Mouse (Mus musculus): Measurements from ENCODE around the gene Cfap58.

Gene Cfap58

GRCm38 (mm10) chr19:47978109-47978701 lies 40.7 kb downstream of the Cfap58 start:
- DNase-seq (ENCODE audit: low spot score in 2 of 2), result no peak

- no peak for DNase-seq (ENCODE audit: low spot score in 2 of 2)
Measured at GRCm38 (mm10) chr19:47979446-47979845, 42.0 kb downstream of the Cfap58 start.

- no peak for DNase-seq (ENCODE audit: low spot score in 2 of 2)
Measured at GRCm38 (mm10) chr19:47980241-47980640, 42.8 kb downstream of the Cfap58 start.

GRCm38 (mm10) chr19:47985606-47986213 lies 48.2 kb downstream of the Cfap58 start:
- no peak for DNase-seq (ENCODE audit: low spot score in 2 of 2)

GRCm38 (mm10) chr19:47987986-47988385 lies 50.5 kb downstream of the Cfap58 start:
- no peak for DNase-seq (ENCODE audit: low spot score in 2 of 2)

- peak; percentile 60 to 66 for DNase-seq (ENCODE audit: low spot score in 2 of 2)
Measured at GRCm38 (mm10) chr19:47988456-47988855, 51.0 kb downstream of the Cfap58 start.

GRCm38 (mm10) chr19:47988880-47989574 lies 51.6 kb downstream of the Cfap58 start:
- DNase-seq (ENCODE audit: low spot score in 2 of 2), result no peak

GRCm38 (mm10) chr19:47989575-47989891 lies 52.1 kb downstream of the Cfap58 start:
- no peak for DNase-seq (ENCODE audit: low spot score in 2 of 2)

GRCm38 (mm10) chr19:48001240-48001639 lies 63.8 kb downstream of the Cfap58 start:
- DNase-seq (ENCODE audit: low spot score in 2 of 2), result no peak

- no peak for DNase-seq (ENCODE audit: low spot score in 2 of 2)
Measured at GRCm38 (mm10) chr19:48001774-48002173, 64.3 kb downstream of the Cfap58 start.

- DNase-seq (ENCODE audit: low spot score in 2 of 2), result no peak
Measured at GRCm38 (mm10) chr19:48008771-48009413, 71.4 kb downstream of the Cfap58 start.

- peak in 1 of 2 experiments; percentile 1 for DNase-seq (ENCODE audit: low spot score in 2 of 2)
Measured at GRCm38 (mm10) chr19:48009586-48010331, 72.3 kb downstream of the Cfap58 start.

GRCm38 (mm10) chr19:48020103-48020502 lies 82.6 kb downstream of the Cfap58 start:
- no peak for DNase-seq (ENCODE audit: low spot score in 2 of 2)

- peak; percentile 49 to 53 for DNase-seq (ENCODE audit: low spot score in 2 of 2)
Measured at GRCm38 (mm10) chr19:48021435-48021834, 84.0 kb downstream of the Cfap58 start.

GRCm38 (mm10) chr19:48022763-48023162 lies 85.3 kb downstream of the Cfap58 start:
- no peak for DNase-seq (ENCODE audit: low spot score in 2 of 2)

- DNase-seq (ENCODE audit: low spot score in 2 of 2), result no peak
Measured at GRCm38 (mm10) chr19:48023726-48024125, 86.3 kb downstream of the Cfap58 start.

- DNase-seq (ENCODE audit: low spot score in 2 of 2), result peak; percentile 39 to 45
Measured at GRCm38 (mm10) chr19:48025366-48025765, 87.9 kb downstream of the Cfap58 start.

GRCm38 (mm10) chr19:48026882-48027281 lies 89.4 kb downstream of the Cfap58 start:
- DNase-seq (ENCODE audit: low spot score in 2 of 2), result no peak

GRCm38 (mm10) chr19:48039554-48039953 lies 102.1 kb downstream of the Cfap58 start:
- DNase-seq (ENCODE audit: low spot score in 2 of 2), result no peak

- no peak for DNase-seq (ENCODE audit: low spot score in 2 of 2)
Measured at GRCm38 (mm10) chr19:48047315-48047714, 109.8 kb downstream of the Cfap58 start.

GRCm38 (mm10) chr19:48049361-48049760 lies 111.9 kb downstream of the Cfap58 start:
- no peak for DNase-seq (ENCODE audit: low spot score in 2 of 2)

GRCm38 (mm10) chr19:48063289-48063688 lies 125.8 kb downstream of the Cfap58 start:
- no peak for DNase-seq (ENCODE audit: low spot score in 2 of 2)

Data from right cerebral cortex, postnatal 10 days (tissue).